Mouse (Mus musculus): ENCODE data around the gene C1ra.

DNA sequence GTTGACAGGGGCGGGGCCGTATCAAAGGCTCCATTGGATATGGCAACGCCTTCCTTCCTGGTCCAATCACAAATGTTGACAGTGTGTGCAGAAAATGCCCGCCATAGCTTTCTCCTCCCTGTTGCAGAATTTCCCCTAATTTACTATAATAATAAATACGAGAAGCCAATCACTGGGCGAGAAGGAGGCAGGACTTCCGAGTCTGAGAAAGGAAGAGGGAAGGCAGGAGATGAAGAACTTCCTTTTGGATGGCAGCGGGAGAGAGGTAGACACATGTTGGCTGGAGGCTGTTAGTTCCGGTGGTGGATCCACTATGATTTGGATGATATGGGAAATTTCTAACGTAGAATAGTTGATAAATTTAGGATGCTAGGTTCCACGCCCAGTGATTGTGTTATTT lies 37.6 kb upstream of the C1ra start:
- TF ChIP-seq POLR2A (IDR thresholded peaks at IDR 0.05; ENCODE audit: insufficient read length, low read depth) = peak; percentile 71
- no peak for TF ChIP-seq CEBPB (IDR thresholded peaks at IDR 0.05; ENCODE audit: insufficient read depth, poor library complexity, severe bottlenecking)
- TF ChIP-seq E2F4 (IDR thresholded peaks at IDR 0.05; ENCODE audit: insufficient read depth) = peak; percentile 39
- no peak for TF ChIP-seq SRF (IDR thresholded peaks at IDR 0.05; ENCODE audit: control insufficient read depth, insufficient read length, low read depth)

Data from myocyte (in vitro differentiated cells).